Mouse (Mus musculus) midbrain, embryonic 10.5 days (tissue): ENCODE data around the gene AW011738. TPM values are rescaled to one million over a fixed set of nuclear protein-coding genes. Genes with fewer than 3 reads are reported as not detected.

ENCODE experiments used
- DNase-seq: peaks from one replicate; pipeline ENCODE4 v3.0.0-alpha.2; 2017; ENCODE audit warnings: low spot score
- H3K27ac ChIP-seq: fragments of 300-500 bp; sonication (generic); replicated peaks from 2 replicates; pipeline ENCODE4 v1.5.1; 2016; ENCODE audit warnings: mild to moderate bottlenecking
- H3K27me3 ChIP-seq: fragments of 300-500 bp; sonication (generic); 2 replicates; pipeline ENCODE4 v1.6.1; 2016; ENCODE audit warnings: low read depth, mild to moderate bottlenecking; ENCODE audit not compliant: poor library complexity, severe bottlenecking
- H3K36me3 ChIP-seq: fragments of 300-500 bp; sonication (generic); 2 replicates; pipeline ENCODE4 v1.6.1; 2016; ENCODE audit warnings: mild to moderate bottlenecking, moderate library complexity
- H3K4me1 ChIP-seq: fragments of 300-500 bp; sonication (generic); 2 replicates; pipeline ENCODE4 v1.6.1; 2016
- H3K4me3 ChIP-seq: fragments of 300-500 bp; sonication (generic); 2 replicates; pipeline ENCODE4 v1.5.1; 2016; ENCODE audit warnings: mild to moderate bottlenecking, moderate library complexity
- H3K9me3 ChIP-seq: fragments of 300-500 bp; sonication (generic); replicated peaks from 2 replicates; pipeline ENCODE4 v1.6.1; 2016; ENCODE audit warnings: mild to moderate bottlenecking
- WGBS: fragments of 180-500 bp; shearing (Covaris S2); methylation state at CpG from one replicate; pipeline ENCODE4 v1.1.7; 2016; 5-methylcytosine and 5-hydroxymethylcytosine counted together
- polyA plus RNA-seq: library from polyadenylated mRNA; unstranded; fragments of >200 nt; fragmentation: Nextera tagmentation; extraction: Ambion mirVana; gene quantifications from 2 replicates; pipeline ENCODE4 v1.2.1, GENCODE M21; 2016

AW011738 gene
- polyA plus RNA-seq, 1 experiment from 2014 or later = 5.1 TPM

- no peaks in the 10 kb centered on the region for H3K9me3 ChIP-seq
- no peaks in the 10 kb centered on the region for H3K27me3 ChIP-seq
- peak overlapping the region; percentile 85 for H3K27ac ChIP-seq
- H3K4me1 ChIP-seq = peaks cover 100% of the 10 kb centered on the region
- peak overlapping the region; percentile 38 for H3K4me3 ChIP-seq
- WGBS = 6% methylated on average over 6 of the region's 6 CpGs
- H3K36me3 ChIP-seq = peaks cover 66% of the 10 kb centered on the region
- DNase-seq = peak; percentile 67
Measured at GRCm38 (mm10) chr4:156188811-156189323, 14.2 kb upstream of the AW011738 start.

GRCm38 (mm10) chr4:156192421-156193199 is 10.5 kb upstream of the AW011738 start:
- peaks cover 62% of the 10 kb centered on the region for H3K36me3 ChIP-seq
- H3K27me3 ChIP-seq = peaks cover 14% of the 10 kb centered on the region; the same call in 1 of the 2 replicates
- no peaks in the 10 kb centered on the region for H3K9me3 ChIP-seq
- peak overlapping the region; percentile 22 for H3K4me3 ChIP-seq
- WGBS = 53% methylated on average over 8 of the region's 8 CpGs
- H3K27ac ChIP-seq = 0 out of 2 replicates have a peak overlapping the region, but pooled peaks have one; percentile 2
- H3K4me1 ChIP-seq = peaks cover 97% of the 10 kb centered on the region
- DNase-seq = no peak

GRCm38 (mm10) chr4:156193200-156193590 is 9.9 kb upstream of the AW011738 start:
- Histone ChIP-seq H3K4me3 (0 out of 2 replicates have a peak overlapping the region, but pooled peaks have one; percentile 4), H3K36me3 (peaks cover 56% of the 10 kb centered on the region), H3K27ac (no peak overlapping the region; the same call in 1 of the 2 replicates)

GRCm38 (mm10) chr4:156193906-156194305 is 9.2 kb upstream of the AW011738 start:
- no peaks in the 10 kb centered on the region for H3K9me3 ChIP-seq
- peaks cover 95% of the 10 kb centered on the region for H3K4me1 ChIP-seq
- peak overlapping the region; percentile 94 for H3K4me3 ChIP-seq
- H3K36me3 ChIP-seq = peaks cover 55% of the 10 kb centered on the region
- no peak for DNase-seq
- 66% methylated on average over 5 of the region's 5 CpGs for WGBS
- peaks cover 14% of the 10 kb centered on the region; the same call in 1 of the 2 replicates for H3K27me3 ChIP-seq
- H3K27ac ChIP-seq = peak overlapping the region; percentile 19; the same call in 1 of the 2 replicates

More at GRCm38 (mm10) chr4:156193200-156193590, 9.9 kb upstream of the AW011738 start:
- Histone ChIP-seq H3K9me3 (no peaks in the 10 kb centered on the region), H3K4me1 (peaks cover 95% of the 10 kb centered on the region), H3K27me3 (peaks cover 14% of the 10 kb centered on the region; the same call in 1 of the 2 replicates)
- DNase-seq = no peak
- 31% methylated on average over 2 of the region's 2 CpGs for WGBS

- peak overlapping the region; percentile 19; the same call in 1 of the 2 replicates for H3K27ac ChIP-seq
- no peaks in the 10 kb centered on the region for H3K9me3 ChIP-seq
- H3K36me3 ChIP-seq = peaks cover 55% of the 10 kb centered on the region
- H3K4me3 ChIP-seq = peak overlapping the region; percentile 94
- peaks cover 92% of the 10 kb centered on the region for H3K4me1 ChIP-seq
- no peak for DNase-seq
- WGBS = 14% methylated on average over 6 of the region's 6 CpGs
- H3K27me3 ChIP-seq = peaks cover 14% of the 10 kb centered on the region; the same call in 1 of the 2 replicates
Measured at GRCm38 (mm10) chr4:156194346-156194745, 8.8 kb upstream of the AW011738 start.

GRCm38 (mm10) chr4:156195927-156196870 is 6.9 kb upstream of the AW011738 start:
- 4% methylated on average over 35 of the region's 35 CpGs for WGBS
- peak overlapping the region; percentile 95 for H3K27ac ChIP-seq
- H3K9me3 ChIP-seq = no peaks in the 10 kb centered on the region
- H3K4me1 ChIP-seq = peaks cover 73% of the 10 kb centered on the region
- peaks cover 43% of the 10 kb centered on the region for H3K36me3 ChIP-seq
- H3K27me3 ChIP-seq = peaks cover 19% of the 10 kb centered on the region; the same call in 1 of the 2 replicates
- H3K4me3 ChIP-seq = peak overlapping the region; percentile 94
- DNase-seq = peak; percentile 48

- no peak for DNase-seq
- no peaks in the 10 kb centered on the region for H3K9me3 ChIP-seq
- H3K4me3 ChIP-seq = peak within 1 kb of the TSS; percentile 94
- under 1% methylated on average over 40 of the region's 88 CpGs for WGBS
- H3K27ac ChIP-seq = peak within 1 kb of the TSS; percentile 95
- peaks cover 32% of the 10 kb centered on the region for H3K36me3 ChIP-seq
- peaks cover 23% of the 10 kb centered on the region for H3K27me3 ChIP-seq
- H3K4me1 ChIP-seq = peaks cover 66% of the 10 kb centered on the region
Measured at GRCm38 (mm10) chr4:156197131-156197828, 5.8 kb upstream of the AW011738 start, which contains the start of gene Agrn. Gene Agrn, minus strand, starts transcription at chr4:156197488.

GRCm38 (mm10) chr4:156197829-156198205 is 5.3 kb upstream of the AW011738 start:
- H3K27ac ChIP-seq = peak overlapping the region; percentile 95
- H3K27me3 ChIP-seq = peaks cover 29% of the 10 kb centered on the region
- peaks cover 66% of the 10 kb centered on the region for H3K4me1 ChIP-seq
- WGBS = under 1% methylated on average over 16 of the region's 26 CpGs
- peak; percentile 97 for DNase-seq
- H3K36me3 ChIP-seq = peaks cover 27% of the 10 kb centered on the region
- H3K9me3 ChIP-seq = no peaks in the 10 kb centered on the region
- peak overlapping the region; percentile 94 for H3K4me3 ChIP-seq

GRCm38 (mm10) chr4:156200623-156201475 is 2.3 kb upstream of the AW011738 start, which contains the start of gene Isg15:
Gene Isg15, minus strand, starts transcription at chr4:156200818.
- WGBS = 66% methylated on average over 10 of the region's 10 CpGs
- Histone ChIP-seq H3K9me3 (no peaks in the 10 kb centered on the region), H3K27ac (no peak within 1 kb of the TSS), H3K4me1 (peaks cover 63% of the 10 kb centered on the region), H3K36me3 (peaks cover 2% of the 10 kb centered on the region; the same call in 1 of the 2 replicates), H3K27me3 (peaks cover 41% of the 10 kb centered on the region), H3K4me3 (no peak within 1 kb of the TSS)
- DNase-seq = no peak

- H3K36me3 ChIP-seq = peaks cover 16% of the 10 kb centered on the region
- H3K9me3 ChIP-seq = no peaks in the 10 kb centered on the region
- no peak for DNase-seq
- H3K27ac ChIP-seq = peak overlapping the region; percentile 89
- H3K4me1 ChIP-seq = peaks cover 49% of the 10 kb centered on the region
- H3K27me3 ChIP-seq = peaks cover 40% of the 10 kb centered on the region
- 54% methylated on average over 12 of the region's 12 CpGs for WGBS
- H3K4me3 ChIP-seq = peak overlapping the region; percentile 67
Measured at GRCm38 (mm10) chr4:156202462-156202893, 626 bp upstream of the AW011738 start.
